Mouse (Mus musculus) spleen, adult 12 weeks (tissue): Measurements from ENCODE around the gene Spint4.
"Not testable (repeated sequence)": the region's sequence is repeated elsewhere in the genome, so short reads cannot be mapped to it uniquely, and the experiment has no call there.

ENCODE experiments used
- DNase-seq: peaks from one replicate; pipeline ENCODE4 v3.0.0; 2022; ENCODE audit warnings: low spot score

Spint4 gene

DNA sequence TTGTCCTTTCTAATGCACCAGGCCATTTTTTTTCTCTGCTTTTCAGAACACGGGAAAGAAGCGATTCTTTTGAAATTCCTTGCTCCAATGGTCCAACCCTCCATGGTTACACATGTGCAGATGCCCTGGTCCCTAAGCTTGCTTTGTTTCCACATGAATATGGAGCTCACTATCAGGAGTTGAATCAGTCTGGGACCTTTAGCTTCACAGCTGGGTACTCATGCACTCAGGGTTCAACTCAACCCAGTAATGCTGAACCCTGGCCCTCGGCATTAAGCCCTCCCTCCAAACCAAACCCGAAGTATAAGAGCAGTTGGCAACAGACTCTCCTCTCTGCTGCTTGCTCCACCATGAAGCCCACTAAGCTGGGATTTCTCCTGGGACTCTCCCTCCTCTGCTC is at the start of gene Spint4:
Gene Spint4, plus strand, starts transcription at position 301 of the 400 bp plus-strand sequence.
- no peak for DNase-seq

GRCm38 (mm10) chr2:164655858-164656257 is 42.4 kb upstream of the Spint4 start, which contains the start of gene Wfdc10:
TSS of gene Wfdc10 (plus strand) at chr2:164656046.
- DNase-seq = peak; percentile 8

DNA sequence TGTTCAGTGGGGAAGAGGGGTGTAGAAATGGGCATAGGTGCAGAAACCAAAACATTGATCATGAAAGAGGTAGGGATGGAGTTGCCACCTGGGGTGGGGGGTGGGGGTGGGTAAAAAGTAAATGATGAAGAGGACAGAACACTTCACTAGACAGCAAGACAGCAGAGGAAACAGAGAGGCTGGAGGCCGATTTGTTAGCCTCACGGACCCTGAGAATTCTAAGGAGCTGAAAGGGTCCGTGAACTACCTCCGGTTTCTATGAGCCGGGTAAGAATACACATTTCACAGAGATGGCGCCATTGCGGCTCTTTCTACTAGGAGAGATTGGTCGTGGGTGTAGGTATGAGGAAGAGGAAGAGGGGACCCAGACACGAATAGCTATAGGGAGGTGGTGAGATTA is 41.8 kb upstream of the Spint4 start, which contains the start of gene Wfdc9:
Gene Wfdc9, minus strand, starts transcription at position 101 of the 400 bp plus-strand sequence.
- DNase-seq = no peak

- no peak for DNase-seq
These were observed 33.5 kb upstream of the Spint4 start for GRCm38 (mm10) chr2:164664851-164665250.

- no peak for DNase-seq
These were observed 28.0 kb upstream of the Spint4 start for GRCm38 (mm10) chr2:164670261-164670660.

DNA sequence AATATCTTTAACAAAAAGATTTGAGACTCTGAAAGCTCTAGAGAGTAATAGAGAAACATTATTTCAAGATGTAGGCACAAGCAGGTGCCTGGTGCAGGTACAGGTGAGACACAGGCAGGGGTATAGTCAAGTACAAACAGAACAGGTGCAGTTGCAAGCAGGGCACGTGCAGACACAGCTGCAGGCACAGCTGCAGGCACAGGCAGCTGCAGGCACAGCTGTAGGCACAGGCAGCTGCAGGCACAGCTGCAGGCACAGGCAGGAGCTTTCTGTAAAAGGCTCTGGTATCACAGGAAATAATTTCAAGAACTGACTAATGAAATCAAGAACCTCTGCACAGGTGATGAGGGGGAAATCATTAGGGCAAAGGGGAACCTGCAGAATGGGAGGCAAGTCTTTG is 27.4 kb upstream of the Spint4 start:
- no peak for DNase-seq

DNA sequence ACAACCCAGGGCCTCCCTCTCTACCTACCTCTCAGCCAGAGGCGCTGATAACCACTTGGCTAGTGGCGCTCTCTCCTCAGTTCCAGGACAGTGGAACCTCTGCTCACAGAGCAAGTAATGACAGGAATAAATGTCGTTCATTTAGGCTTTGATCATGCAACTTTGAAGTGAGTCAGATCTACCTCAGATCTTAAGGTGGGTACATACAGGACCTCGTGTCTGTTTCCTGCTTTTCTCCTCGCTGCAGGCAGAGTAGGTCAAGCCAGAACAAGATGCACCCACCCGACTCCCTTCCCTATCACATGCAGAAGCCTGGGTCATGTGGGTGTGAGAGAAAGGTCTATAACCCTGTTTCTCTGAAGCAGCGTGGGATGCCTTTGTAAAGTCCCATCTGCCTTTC is 24.3 kb upstream of the Spint4 start, which contains the start of gene Wfdc11:
Gene Wfdc11, minus strand, starts transcription at position 101 of the 400 bp plus-strand sequence.
- DNase-seq = no peak

- no peak for DNase-seq
These were observed 22.2 kb upstream of the Spint4 start for GRCm38 (mm10) chr2:164676103-164676502.

- no peak for DNase-seq
These were observed 21.2 kb upstream of the Spint4 start for GRCm38 (mm10) chr2:164676916-164677685.

- DNase-seq = peak; percentile 33
These were observed 19.3 kb upstream of the Spint4 start for GRCm38 (mm10) chr2:164678848-164679625.

- DNase-seq = no peak
These were observed 18.4 kb upstream of the Spint4 start for GRCm38 (mm10) chr2:164679906-164680305.

GRCm38 (mm10) chr2:164684807-164685206 is 13.5 kb upstream of the Spint4 start, which contains the start of gene Wfdc13:
TSS of gene Wfdc13 (plus strand) at chr2:164685107.
- no peak for DNase-seq

DNA sequence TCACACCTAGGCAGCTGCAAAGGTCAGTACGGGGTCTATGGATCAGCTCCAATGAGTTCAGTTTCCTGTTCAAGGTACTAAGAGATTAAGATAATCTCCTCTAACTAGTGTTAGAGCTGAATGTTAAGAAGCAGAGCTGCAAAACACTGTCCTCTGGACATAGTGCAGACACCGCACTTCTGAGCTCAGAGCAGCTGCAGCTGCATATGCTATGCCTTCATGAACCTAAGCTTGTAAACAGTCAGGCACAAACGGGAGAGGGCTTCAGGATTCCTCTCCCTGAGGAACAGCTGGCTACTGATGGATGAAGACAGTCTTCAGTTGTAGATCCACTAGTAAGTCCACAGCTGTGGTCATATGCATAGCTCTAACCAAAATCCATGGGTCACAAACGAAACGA is 2.7 kb downstream of the Spint4 start:
- no peak for DNase-seq

DNA sequence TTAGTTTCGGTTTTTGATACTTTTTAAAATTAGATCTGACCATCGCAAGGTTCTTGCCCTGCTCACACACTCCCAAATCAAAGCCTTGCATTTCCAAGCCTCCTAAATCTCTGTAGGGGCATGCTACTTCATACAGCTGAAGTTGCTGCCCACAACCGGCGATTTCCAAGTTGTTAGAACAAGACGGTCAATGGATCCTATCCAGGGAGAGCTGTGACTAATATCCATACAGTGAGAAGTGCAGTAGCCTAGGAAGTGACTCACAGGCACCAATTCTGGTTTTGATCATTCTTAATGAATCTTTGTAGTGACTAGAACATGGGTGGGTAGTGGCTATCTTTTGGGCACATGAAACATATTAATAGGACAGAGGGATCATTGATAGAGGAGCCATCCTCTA is 3.5 kb downstream of the Spint4 start:
- DNase-seq = no peak

GRCm38 (mm10) chr2:164704235-164704634 is 5.9 kb downstream of the Spint4 start:
- DNase-seq = no peak

DNA sequence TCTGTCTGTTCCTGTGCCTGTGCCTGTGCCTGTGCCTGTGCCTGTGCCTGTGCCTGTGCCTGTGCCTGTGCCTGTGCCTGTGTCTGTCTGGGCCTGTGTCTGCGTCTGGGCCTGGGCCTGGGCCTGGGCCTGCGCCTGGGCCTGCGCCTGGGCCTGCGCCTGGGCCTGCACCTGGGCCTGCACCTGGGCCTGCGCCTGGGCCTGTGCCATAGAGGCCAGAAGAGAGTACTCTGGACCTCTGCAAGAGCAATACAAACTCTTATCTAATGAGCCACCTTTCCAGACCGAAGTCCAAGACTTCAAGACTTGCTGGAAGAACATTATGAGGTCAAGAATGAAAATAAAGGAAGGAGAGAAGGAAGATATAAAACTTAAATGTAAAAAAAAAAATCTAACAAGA is 7.0 kb downstream of the Spint4 start:
- no peak for DNase-seq

DNA sequence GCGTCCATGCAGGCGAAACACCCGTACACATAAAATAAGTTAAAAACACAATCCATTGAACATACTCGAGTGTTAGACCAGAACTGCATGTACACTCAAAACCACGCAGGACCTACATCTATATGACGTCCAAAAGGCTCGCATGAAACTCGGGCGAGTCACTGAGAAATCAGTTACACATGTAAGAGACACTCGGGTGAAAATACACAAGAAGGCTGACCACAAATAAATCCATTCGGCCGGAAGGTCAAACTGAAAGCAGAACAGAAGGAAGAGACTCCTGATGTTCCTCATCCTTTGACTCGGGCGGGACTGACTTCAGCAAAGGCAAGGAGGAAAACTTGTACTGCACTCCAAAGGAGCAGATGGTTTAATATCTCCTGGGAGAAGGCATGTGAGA is 7.7 kb downstream of the Spint4 start:
- no peak for DNase-seq

GRCm38 (mm10) chr2:164715005-164715404 is 16.7 kb downstream of the Spint4 start, which contains the start of gene Spint5:
TSS of gene Spint5 (plus strand) at chr2:164715305.
- DNase-seq = no peak

GRCm38 (mm10) chr2:164716194-164716786 is 18.0 kb downstream of the Spint4 start:
- not testable (repeated sequence) for DNase-seq

GRCm38 (mm10) chr2:164723276-164723675 is 25.0 kb downstream of the Spint4 start:
- DNase-seq = no peak

- DNase-seq = peak; percentile 44
These were observed 27.8 kb downstream of the Spint4 start for GRCm38 (mm10) chr2:164725895-164726619.

GRCm38 (mm10) chr2:164731719-164732118 is 33.4 kb downstream of the Spint4 start:
- no peak for DNase-seq
